Mouse (Mus musculus) layer of hippocampus, adult 9-10 months (tissue): ENCODE data around the gene Bmi1.

Experiments
- DNase-seq: peaks from one replicate; pipeline ENCODE4 v3.0.0; 2022; ENCODE audit warnings: low spot score

Bmi1 gene

DNA sequence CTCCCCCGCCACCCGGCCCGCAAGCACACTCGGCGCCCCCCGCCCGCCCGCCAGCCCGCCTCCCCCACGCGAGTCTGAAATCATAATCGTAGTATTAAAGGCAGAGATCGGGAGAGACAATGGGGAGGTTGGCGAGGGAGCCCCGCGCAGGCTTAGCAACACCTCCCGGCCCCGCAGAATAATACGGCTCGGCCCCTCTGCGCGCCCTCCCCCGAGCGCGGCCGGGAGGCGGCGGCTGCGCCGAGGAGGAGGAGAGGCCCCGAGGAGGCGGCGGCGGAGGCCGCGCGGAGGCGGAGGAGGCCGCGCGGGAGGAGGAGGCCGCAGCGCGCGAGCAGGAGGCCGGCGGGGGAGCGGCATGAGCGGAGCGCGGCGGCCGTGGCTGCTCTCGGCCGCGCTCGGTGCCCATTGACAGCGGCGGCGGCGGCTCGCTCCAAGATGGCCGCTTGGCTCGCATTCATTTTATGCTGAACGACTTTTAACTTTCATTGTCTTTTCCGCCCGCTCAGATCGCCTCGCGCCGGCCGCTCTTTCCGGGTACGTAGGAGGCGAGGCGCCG is at the start of gene Bmi1:
Bmi1 (plus strand) TSS at position 83 of the 556 bp plus-strand sequence.
- DNase-seq = no peak

DNA sequence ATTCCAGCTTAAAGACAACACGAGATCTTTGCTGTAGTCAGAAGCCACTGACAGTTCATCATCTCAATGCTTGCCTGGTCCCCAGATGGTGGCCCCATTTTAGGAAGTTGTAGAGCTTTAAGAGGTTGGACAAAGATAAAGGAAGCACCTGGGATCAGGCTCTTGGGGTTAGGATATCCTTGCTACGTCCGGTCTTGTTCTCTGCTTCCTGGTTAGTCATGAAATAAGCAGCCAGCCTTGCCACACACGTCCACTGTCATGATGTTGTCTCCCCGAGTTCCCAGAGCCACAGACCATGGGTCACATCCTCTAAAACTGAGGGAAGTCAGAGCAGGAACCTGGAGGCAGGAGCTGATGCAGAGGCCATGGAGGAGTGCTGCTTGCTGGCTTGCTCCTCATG is 46.3 kb upstream of the Bmi1 start:
- DNase-seq = no peak

DNA sequence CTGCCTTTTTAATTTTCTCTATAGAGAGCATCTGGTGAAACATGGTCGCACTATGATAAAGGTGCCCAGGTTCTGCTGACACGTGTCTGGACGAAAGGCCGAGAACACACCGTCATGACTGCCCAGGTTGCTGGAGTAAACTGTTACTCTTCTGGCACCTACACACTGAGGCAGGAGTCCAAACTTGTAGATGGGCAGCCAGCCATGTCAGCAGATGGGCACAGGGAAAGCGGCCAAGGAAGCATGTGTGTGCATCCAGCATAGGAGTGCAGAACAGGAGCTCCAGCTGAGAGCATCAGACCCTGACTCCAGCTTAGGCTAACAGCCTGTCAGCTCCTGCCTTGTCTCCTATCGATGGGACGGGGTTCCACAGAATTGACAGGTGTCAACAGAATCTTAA is 41.8 kb upstream of the Bmi1 start:
- DNase-seq = peak; percentile 88

DNA sequence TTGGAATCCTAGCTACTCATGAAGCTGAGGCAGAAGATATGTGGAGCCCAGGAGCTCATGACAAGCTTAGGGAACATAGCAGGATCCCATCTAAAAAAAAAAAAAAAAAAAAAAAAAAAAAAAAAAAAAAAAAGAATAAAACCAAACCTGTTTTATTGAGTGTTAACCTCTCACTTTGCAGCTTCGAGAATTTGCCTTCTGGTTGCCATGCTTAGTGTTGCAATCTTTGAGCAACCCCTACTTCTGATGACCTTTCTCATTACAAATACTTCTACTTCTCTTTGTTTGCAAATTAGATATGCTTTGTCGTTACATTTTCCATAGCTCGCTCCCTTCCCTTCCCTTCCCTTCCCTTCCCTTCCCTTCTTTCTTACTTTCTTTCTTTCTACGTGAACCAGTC is 28.3 kb upstream of the Bmi1 start:
- DNase-seq = no peak

DNA sequence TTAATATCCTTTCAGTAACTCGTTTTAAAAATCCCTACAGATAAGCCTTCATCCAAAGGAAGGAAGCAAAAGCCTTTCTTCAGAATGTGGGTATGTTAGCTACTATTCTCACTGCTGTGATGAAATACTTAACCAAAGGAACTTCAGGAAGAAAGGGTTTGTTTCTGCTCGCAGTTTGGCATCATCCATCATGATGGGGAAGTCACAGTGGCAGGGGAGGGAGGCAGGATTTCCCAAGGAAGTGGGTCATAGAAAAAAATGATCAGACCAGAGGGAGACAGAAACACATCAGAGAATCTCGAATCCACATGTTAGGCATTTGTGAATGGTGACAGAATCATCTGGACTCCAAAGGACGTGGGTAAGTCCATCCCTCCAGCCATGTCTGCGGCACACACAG is 22.0 kb upstream of the Bmi1 start:
- no peak for DNase-seq

DNA sequence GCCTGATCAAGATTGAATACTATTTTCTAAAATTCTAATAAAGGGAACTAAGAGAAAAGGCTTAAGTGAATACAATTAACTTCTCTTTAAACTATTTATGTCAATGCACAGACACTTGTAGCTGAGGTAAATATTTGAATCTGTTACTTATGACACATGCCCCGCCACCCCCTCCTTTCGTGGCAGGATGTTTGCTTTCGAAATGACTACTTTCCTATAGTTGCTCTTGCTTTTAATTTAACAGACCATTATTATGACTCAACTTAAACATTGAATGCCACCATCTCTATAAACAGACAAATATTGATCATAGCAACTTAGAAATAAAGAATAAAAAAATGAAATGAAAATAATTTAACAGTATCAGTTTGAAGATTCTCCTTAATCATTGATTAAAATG is 12.8 kb upstream of the Bmi1 start:
- no peak for DNase-seq

DNA sequence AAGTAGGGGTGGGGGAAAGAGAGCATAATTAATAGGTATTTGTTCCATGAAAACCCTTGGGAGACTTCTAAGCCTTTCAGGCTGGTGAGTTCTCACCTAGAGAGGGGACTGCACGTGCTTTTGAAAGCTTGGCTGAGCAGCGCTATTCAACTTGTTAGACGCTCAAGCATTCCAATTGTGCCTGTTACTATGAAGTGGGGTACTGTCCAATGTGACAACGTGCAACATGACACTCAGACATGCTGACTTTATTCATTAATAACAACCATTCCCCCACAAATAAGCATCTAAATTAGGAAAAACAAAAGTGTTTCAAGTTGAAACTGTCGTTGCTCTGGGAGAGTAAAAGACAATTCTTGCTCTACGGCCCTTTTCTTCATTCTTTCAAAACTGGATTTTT is 5.8 kb upstream of the Bmi1 start:
- DNase-seq = no peak

DNA sequence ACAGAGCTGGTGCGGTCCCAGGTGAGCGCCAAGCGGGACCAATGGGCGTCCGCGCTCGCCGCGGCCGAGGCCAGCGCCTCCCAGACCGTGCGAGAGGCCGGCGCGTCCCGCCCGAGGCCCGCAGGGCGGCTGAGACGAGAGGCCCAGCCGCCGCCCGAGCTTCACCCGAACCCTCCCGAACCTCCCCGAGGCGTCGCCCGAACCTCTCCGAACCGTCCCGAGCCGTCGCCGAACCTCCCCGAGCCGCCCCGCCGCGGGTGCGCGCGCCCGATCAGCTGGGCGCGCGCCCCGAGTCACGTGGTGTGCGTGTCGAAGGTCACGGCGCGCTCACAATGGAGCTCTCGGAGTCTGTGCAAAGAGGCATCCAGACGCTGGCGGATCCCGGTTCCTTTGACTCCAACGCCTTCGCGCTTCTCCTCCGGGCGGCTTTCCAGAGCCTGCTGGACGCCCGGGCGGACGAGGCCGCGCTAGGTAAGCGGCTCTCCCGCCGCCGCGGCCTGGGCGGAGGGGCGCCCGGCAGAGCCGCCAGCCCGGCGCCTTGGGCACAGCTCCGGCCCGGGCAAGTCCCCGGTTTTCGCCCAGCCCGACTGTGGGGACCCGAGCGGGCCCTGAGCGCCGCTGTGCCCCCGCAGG is 4.6 kb upstream of the Bmi1 start, which contains the start of gene Commd3:
Commd3 (plus strand) TSS at position 252 of the 633 bp plus-strand sequence.
- DNase-seq = no peak

DNA sequence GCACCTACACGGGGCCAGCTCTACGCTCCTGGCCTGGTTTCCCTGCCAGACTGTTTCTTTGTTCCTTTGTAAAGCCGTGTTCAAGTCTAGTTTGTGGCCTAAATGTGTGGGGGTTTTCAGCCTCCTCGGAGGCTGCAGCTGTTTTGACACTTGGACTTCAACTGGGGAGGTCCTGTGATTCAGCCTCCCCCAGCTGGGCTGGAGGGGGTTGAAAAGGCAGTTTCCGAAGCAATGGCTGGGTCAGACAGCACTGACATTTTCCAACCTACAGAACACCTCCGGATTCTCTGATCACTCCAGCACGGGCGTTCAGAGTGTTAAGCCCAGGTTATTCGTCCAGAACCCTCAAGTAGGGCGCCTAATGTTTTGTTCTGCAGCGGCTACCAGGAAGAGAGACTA is 4.1 kb upstream of the Bmi1 start:
- DNase-seq = no peak

DNA sequence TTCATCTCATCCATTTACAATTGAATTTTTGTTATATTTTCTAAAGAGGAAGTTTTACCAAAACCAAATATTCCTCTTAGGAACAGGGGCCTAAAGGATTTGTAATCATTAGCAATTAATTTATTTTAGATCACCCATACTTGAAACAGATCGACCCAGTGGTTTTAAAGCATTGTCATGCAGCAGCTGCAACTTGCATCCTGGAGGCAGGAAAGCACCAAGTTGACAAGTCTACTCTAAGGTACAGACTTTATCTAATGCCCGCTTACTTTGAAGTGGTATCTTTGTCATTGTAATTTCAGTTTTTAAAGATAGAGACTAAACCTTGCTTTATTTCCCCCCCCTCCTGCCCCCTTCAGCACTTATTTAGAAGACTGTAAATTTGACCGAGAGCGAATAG is 3.1 kb upstream of the Bmi1 start:
- DNase-seq = no peak

DNA sequence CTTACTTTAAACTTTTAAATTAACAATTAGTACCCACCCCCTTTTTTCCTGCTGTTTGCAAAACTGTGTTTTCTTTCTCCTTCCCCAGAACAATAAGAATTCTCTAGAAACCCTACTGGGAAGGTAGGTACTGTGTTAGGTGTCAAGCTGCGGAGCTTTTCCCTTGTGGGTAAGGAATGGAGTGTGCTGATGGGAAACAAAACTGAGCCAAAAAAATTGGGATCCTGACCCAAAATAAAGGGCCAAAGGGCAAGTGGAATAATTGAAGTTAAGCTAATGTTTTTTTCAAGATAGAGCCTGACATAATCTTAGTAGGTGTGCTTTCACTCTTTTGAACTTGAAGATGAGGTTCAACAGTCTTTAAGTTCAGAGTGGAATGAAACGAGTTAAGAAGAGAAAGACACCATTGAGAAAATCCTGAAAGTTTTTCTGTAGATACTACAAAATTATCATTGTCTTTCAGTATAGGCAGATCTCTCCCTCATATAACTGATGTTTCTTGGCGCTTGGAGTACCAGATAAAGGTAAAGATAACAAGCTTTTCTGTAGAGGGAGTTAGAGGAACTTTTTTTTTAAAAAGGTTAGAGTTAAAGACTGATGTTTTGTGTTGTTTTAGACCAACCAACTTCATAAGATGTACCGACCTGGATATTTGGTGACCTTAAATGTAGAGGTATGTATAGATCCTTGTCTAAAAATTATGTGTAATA is 2.5 kb upstream of the Bmi1 start:
- DNase-seq = no peak

DNA sequence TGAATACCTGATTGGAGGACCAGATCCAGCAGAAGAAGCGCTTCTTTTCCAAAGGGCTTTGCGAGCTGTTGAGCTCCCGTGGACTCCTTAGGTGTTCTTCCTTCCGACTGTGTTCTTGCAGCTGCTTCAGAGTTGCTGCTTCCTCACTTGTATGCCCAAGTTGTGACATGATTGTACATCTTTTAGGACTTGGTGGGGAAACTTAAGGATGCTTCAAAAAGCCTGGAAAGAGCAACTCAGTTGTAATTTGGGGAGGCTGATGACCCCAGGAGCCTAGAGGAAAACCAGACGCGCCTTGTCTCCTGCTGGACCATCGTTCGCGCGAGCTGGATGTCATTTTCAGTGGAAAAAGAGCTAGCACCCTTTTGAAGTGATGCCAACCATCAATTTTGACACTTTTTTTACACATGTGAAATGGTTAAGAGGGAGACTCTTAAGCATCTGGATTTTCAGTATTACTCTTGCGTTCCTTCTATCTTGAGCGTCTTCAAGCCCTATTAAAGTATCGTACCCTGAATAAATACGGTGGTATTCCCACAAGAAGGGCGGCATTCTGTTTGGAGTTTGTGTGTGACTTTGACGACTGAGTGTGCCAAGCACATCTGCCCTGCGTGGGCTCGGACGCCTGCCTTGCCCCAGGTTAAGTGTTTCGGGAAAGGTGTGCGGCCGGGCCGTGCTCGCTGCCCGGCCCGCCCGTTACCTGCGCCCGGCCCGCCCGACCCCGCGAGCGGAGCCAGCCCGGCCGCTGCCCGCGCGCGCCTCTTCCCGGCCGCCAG is 949 bp upstream of the Bmi1 start:
- no peak for DNase-seq

DNA sequence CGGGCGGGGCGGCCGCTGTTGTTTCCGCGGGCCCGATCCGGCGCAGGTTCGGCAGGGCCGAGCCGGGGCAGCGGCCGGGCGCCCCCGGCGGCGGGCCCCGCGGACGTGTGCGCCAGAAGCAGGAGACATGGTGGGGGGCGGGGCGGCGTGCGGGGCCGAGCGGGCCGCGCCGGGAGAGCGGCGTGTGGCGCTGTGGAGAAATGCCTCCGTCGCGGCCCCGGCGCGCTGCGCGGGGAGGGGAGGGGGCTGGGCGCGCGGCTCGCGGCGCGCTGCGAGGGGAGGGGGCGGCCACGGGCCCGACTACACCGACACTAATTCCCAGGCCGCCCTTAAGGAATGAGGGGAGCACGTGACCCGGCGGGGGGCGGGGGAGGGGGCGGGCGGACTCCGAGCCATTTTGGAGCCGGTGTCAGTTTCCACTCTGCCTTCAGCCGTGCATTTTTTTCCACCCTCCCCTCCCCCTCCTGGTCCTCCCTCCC is 322 bp upstream of the Bmi1 start:
- no peak for DNase-seq

DNA sequence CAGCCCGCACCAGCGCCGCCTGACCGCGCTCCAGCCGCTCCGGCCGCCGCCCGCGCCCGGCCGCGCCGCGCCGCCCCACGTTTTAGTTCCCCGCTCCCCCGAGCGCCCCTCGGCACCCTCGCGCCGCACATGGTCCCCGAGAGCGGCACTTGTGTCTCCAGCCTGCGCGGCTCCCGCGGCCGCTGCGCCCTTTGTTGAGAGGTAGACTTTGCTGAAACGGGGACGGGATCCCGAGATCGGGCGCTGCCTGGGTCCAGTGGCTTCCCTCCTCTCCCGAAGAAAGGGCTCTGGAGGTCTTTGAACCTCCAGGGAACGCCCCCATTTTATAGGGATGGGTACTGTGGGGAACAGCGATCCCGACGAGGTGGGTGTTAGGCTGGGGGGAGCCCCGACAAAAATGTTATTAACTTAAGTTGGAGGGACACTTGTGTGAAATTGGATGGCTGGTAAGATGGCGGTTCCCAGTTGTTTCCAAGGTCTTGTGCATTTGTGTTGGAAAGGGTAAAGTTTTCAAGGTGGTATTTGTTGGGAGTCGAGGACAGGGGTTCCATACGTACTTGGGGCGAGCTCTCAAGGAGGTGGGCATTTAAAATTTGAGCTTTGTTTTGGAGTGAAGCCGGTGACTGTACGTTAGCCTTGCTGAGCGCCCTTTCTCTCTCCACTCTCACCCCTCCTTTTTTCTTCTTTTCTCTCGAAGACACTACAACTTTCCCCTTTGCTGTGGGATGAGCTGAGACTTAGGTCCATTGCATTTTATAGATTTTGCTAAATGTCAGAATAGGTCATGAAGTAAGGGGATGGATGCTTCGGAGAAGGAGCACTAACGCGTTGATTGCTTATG is 1.0 kb downstream of the Bmi1 start:
- no peak for DNase-seq

DNA sequence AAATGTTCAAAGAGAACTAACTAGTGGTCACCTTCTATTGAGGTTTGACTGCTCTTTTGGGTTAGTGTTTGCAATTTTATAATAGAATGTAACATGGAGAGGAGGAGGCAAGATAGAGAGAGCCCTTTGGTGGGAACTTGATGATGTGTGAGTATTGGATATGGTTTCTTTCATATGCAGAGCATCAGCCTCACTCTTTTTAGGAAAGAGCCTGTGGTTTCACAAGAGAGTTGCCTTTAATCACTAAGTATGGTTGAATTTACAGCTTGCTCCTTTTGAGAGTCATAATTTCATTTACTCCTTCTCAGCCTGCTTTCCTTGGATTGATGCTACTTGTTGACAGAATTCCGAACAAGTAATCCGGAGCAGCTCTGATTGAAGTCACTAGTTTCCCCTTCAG is 2.9 kb downstream of the Bmi1 start:
- no peak for DNase-seq

DNA sequence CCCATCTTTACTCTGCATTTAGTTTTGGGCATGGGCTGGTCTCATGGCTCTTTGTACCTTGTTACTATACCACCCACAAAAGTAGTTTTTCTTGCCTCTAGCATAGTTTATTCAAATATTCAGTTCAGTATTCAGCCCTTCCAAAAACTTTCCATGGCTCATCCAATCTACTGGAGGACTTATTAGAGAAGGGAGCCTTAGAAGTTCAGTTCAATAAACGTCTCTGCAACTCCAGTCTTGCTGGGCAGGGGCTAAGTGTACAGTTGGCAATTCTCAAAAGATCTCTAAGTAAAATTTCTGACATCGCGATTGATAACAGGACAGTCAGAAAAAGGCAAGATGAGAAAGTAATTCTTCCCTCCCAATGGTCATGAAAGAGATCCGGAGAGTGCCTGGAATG is 3.7 kb downstream of the Bmi1 start:
- DNase-seq = no peak

DNA sequence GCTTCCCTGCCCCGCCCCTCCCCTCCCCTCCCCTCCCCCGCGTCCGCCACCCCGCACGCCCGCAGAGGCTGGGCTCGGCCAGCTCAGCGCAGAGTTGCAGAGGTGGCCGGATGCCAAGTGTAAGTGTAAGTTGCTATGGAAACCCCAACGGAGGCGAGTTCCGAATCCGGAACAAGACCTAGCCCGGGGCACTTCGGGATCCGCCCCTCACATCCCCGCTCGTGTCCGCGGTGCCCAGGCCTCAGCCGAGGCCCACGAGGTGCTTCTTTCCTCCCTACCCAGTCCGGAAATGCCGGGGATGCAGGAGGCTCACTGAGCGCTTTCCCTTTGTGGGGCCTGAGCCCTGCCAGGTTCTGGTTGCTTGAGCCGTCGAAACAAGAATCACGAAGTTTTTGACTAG is 4.1 kb downstream of the Bmi1 start:
- no peak for DNase-seq

DNA sequence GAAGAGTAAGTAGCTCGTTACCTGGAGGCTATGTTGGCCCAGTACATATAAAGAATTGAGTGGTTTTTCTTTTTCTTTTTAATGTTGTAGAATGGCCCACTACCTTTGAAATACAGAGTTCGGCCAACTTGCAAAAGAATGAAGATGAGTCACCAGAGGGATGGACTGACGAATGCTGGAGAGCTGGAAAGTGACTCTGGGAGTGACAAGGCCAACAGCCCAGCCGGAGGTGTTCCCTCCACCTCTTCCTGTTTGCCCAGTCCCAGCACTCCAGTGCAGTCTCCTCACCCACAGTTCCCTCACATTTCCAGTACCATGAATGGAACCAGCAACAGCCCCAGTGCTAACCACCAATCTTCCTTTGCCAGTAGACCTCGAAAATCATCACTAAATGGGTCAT is 7.2 kb downstream of the Bmi1 start:
- DNase-seq = no peak

DNA sequence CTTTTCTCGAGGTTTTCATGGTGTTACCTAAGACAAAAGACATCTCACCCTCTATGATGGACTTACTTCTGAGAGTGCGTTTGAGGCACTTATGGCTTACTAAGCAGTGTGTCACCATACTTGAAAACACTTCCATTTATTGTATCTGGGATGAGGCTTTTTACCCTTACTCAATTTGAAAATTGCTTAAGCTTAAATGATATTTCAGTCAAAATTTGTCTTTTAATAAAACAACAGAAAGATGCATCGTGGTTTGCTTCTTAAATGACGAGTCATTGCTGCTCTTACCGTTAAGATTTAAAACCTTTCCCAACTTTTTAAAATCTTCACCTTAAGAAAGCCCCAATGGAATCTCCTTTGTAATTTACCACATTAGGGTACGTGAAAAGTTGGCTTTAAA is 9.6 kb downstream of the Bmi1 start:
- DNase-seq = no peak

DNA sequence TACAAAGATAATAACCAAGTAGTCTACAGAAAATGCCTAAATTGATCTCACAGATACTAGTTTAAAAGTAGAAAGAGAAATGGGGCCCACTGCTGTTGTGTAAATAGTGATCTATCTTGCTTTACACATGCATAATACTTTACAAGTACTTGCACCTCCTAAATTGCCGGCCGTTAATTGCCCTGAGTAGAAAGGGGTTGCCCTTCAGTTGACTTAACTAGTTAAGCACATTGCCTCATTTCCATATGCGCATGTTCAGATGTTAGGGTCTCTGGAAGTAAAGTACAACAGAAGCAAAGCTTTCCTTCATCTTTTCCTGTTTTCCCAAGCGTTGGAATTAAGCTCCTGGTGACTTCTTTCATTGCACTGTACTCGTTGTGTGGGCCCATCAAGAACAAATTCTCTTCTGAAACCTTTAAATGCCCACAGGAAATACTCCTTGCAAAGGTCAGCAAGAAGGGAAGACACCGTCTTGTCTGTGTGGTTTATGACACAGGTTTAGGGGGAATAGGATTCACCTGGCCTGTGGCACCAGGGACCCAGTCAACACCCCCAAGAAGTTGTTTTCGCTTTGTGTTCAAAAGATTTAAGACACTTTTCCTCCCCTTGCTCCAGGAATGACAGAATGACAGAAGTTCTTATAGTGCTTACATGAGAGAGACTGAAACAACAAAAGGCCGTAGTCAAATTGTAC is 10.2 kb downstream of the Bmi1 start:
- DNase-seq = no peak

DNA sequence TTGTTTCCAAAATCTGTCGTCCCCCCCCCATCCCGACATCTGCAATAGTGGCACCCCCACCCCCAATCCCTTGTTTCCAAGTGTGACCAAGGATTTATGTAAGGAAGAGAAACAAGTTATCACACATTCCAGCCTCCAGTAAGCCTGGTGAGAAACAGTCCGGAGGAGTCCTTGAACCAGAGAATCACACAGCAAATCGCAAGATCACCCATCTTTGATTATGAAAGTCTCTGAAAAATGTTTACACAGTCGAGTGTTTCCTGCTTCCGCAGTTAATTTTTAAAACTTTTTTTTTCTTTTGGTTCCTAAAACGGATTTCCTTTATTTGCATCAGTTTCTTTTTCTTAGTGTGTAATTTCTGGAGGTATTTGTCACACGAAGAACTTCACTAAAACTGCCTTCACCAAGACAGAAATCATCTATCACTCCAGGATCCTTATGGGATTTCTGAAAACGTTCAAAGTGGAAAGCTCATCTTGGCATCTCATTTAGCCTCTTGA is 10.9 kb downstream of the Bmi1 start:
- DNase-seq = no peak
